Mouse (Mus musculus): ENCODE measurements around the gene Ddx27.

DNA sequence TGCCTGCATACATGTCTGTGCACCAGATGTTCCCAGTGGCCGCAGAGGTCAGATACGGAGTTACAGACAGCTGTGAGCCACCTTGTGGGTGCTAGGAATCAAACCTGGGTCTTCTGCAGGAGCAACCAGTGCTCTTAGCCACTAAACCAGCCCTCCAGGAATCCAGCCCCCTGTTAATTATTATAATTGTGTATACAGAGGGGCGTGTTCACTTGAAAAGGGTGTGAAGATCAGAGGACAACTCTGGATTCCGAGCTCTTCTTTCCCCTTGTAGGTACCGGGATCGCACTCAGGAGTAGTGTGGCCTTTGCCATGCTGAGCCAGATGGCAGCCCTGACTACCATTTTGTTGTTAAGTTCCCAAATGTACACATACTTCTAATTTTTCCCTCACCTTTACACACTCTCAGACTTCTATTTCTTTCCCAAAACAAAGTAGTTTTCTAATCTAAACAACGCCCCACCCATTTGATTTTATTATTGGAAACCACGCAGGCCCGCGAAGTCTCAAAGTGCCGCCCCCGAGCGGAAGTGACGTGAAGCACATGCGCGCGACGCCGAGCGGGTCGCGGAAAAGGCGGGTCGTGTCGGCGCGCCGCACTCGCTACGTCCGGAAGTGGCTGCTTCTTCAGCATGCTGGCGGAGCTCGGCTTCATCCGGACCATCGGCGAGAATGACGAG, at the start of gene Ddx27:
- no peak for TF ChIP-seq GATA1 (IDR thresholded peaks at IDR 0.05; ENCODE audit: low read length)
- TF ChIP-seq TAL1 (IDR thresholded peaks at IDR 0.05; ENCODE audit: low read length): no peak
